Mouse (Mus musculus) mesoderm, embryonic 11.5 days (tissue): ENCODE data around the gene Dcxr.
"Not testable (repeated sequence)": the region's sequence is repeated elsewhere in the genome, so short reads cannot be mapped to it uniquely, and the experiment has no call there.

ENCODE experiments used
- DNase-seq: peaks from one replicate; pipeline ENCODE4 v3.0.0-alpha.2; 2012; ENCODE audit warnings: low read depth, low spot score

The Dcxr gene

GRCm38 (mm10) chr11:120727169-120727527 lies at the start of gene Dcxr:
Gene Dcxr, minus strand, starts transcription at chr11:120727281.
- peak; percentile 93 for DNase-seq

GRCm38 (mm10) chr11:120775774-120776469 lies 48.8 kb upstream of the Dcxr start:
- peak; percentile 95 for DNase-seq

GRCm38 (mm10) chr11:120773463-120774190 lies 46.5 kb upstream of the Dcxr start:
- no peak for DNase-seq

- no peak for DNase-seq
Observed at GRCm38 (mm10) chr11:120772749-120773148, 45.7 kb upstream of the Dcxr start.

- DNase-seq = no peak
Observed at GRCm38 (mm10) chr11:120768206-120768605, 41.1 kb upstream of the Dcxr start.

GRCm38 (mm10) chr11:120767023-120767422 lies 39.9 kb upstream of the Dcxr start:
- not testable (repeated sequence) for DNase-seq

GRCm38 (mm10) chr11:120763121-120763999 lies 36.3 kb upstream of the Dcxr start:
- not testable (repeated sequence) for DNase-seq

GRCm38 (mm10) chr11:120762672-120763041 lies 35.6 kb upstream of the Dcxr start, which contains the start of gene Hmga1b:
Gene Hmga1b, plus strand, starts transcription at chr11:120762794.
- DNase-seq = not testable (repeated sequence)

- no peak for DNase-seq
Observed at GRCm38 (mm10) chr11:120761811-120762671, 35.0 kb upstream of the Dcxr start.

- DNase-seq = no peak
Observed at GRCm38 (mm10) chr11:120760236-120760635, 33.2 kb upstream of the Dcxr start.

- DNase-seq = no peak
Observed at GRCm38 (mm10) chr11:120751606-120752005, 24.5 kb upstream of the Dcxr start.

- DNase-seq = peak; percentile 27
Observed at GRCm38 (mm10) chr11:120749430-120749829, 22.3 kb upstream of the Dcxr start.

- DNase-seq = no peak
Observed at GRCm38 (mm10) chr11:120747974-120748373, 20.9 kb upstream of the Dcxr start.

- no peak for DNase-seq
Observed at GRCm38 (mm10) chr11:120744121-120744701, 17.1 kb upstream of the Dcxr start.

GRCm38 (mm10) chr11:120740981-120741380 lies 13.9 kb upstream of the Dcxr start:
- no peak for DNase-seq

GRCm38 (mm10) chr11:120736424-120736823 lies 9.3 kb upstream of the Dcxr start:
- no peak for DNase-seq

- DNase-seq = no peak
Observed at GRCm38 (mm10) chr11:120733521-120733920, 6.4 kb upstream of the Dcxr start.

GRCm38 (mm10) chr11:120731858-120732680 lies 5.0 kb upstream of the Dcxr start, which contains the start of gene Cbr2:
Gene Cbr2, minus strand, starts transcription at chr11:120732114.
- DNase-seq = no peak

GRCm38 (mm10) chr11:120731395-120731794 lies 4.3 kb upstream of the Dcxr start:
- DNase-seq = no peak
